Mouse (Mus musculus) E14TG2a.4 (cell line): ENCODE measurements at regions not wholly inside any gene's neighbourhood (a gene's known extent, or its start where the extent isn't known, plus 50 kb on each side); places are given as distances from the start of the nearest gene placed in this dataset.

Experiments used
- CTCF ChIP-seq: conservative IDR thresholded peaks from 2 replicates; pipeline ENCODE4 v1.5.1; 2014; ENCODE audit warnings: low read length
- NANOG ChIP-seq: IDR thresholded peaks from 2 replicates; pipeline ENCODE4 v1.6.1; 2014; ENCODE audit warnings: borderline replicate concordance, low read length, mixed read lengths

GRCm38 (mm10) chr6:91583346-91583745 lies 67.6 kb downstream of the Lsm3 start:
- TF ChIP-seq CTCF (no peak), NANOG (no peak)
